Mouse (Mus musculus): Measurements from ENCODE around the gene St6galnac5. TPM values are rescaled to one million over a fixed set of nuclear protein-coding genes. Genes with fewer than 3 reads are reported as not detected.

St6galnac5 gene
- polyA plus RNA-seq, 1 experiment from 2014 or later: 1.5 TPM

DNA sequence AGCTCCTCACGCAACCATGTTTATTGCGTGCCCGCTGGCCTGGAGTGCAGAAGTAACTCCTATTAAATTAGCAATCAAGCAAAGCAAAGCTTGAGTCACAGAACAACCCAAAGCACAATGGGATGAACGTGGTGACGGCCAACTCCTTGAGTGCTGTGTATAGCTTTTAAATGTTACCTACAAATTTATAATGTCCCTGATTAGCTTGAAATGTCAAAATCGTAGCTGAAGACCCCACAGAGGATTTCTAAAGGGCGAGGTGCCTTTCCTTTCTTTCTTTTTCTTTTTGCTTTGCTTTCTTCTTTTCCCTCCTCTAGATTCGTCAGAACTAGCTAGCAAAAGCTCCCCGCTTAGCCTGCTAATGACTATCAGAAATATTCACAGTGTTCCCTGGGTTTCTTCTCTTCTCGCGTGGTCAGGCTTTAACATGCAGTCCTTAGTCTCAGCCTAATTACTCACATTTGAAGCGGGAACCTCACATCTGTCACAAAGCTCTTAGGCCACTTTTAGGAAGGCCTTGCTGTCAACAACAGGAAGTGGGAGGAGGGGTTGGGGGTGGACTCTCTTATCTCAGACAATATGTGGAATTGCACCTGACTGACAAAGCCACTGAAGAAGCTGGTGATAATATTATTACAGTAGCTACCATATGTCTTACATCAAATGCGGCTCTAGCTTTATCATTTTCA is 53.6 kb downstream of the St6galnac5 start:
- H3K9ac ChIP-seq (ENCODE audit: low read length): no peak overlapping the region
- no peak overlapping the region for H3K27ac ChIP-seq (ENCODE audit: low read length)
- ATAC-seq (ENCODE audit: insufficient read depth, low FRiP score): no peak
- H3K4me1 ChIP-seq (ENCODE audit: control insufficient read depth, insufficient read depth, low read length): no peaks in the 10 kb centered on the region
- H3K4me3 ChIP-seq (replicated peaks; ENCODE audit: low read length): no peak overlapping the region
- 56% methylated on average over 13 of the region's 13 CpGs for WGBS
- no peaks in the 10 kb centered on the region for H3K36me3 ChIP-seq (ENCODE audit: control insufficient read depth, insufficient read depth, low read length)
- H3K4me2 ChIP-seq (ENCODE audit: low read depth, low read length): no peak overlapping the region
- no peaks in the 10 kb centered on the region for H3K9me3 ChIP-seq (replicated peaks; ENCODE audit: control insufficient read depth, low read length)
- no peaks in the 10 kb centered on the region for H3K27me3 ChIP-seq (ENCODE audit: control insufficient read depth, insufficient read depth, low read length)

DNA sequence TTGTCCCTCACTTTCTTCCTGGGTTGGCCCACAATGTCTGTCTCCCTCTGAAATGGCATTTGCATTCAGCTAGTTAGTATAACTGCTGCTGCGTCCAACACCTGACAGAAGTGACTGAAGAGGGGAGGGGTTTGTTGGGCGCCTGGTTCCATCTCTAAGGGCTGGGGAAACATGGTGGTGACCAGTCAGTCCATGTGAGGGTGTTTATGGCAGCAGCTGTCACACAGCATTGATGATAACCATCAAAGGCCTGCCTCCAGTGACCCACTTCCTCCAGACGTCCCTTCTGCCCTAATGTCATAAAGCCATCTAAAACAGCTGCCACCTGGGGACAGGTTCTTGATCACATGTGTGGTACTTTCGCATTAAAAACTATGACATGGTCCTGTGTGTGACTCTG is 55.9 kb downstream of the St6galnac5 start:
- no peaks in the 10 kb centered on the region for H3K27me3 ChIP-seq (ENCODE audit: control insufficient read depth, insufficient read depth, low read length)
- no peaks in the 10 kb centered on the region for H3K9me3 ChIP-seq (replicated peaks; ENCODE audit: control insufficient read depth, low read length)
- H3K4me2 ChIP-seq (ENCODE audit: low read depth, low read length): no peak overlapping the region
- H3K4me3 ChIP-seq (replicated peaks; ENCODE audit: low read length): no peak overlapping the region
- ATAC-seq (ENCODE audit: insufficient read depth, low FRiP score): no peak
- H3K36me3 ChIP-seq (ENCODE audit: control insufficient read depth, insufficient read depth, low read length): no peaks in the 10 kb centered on the region
- WGBS: 67% methylated on average over 4 of the region's 4 CpGs
- H3K9ac ChIP-seq (ENCODE audit: low read length): no peak overlapping the region
- H3K27ac ChIP-seq (ENCODE audit: low read length): no peak overlapping the region
- no peaks in the 10 kb centered on the region; the same call in 1 of the 2 replicates for H3K4me1 ChIP-seq (ENCODE audit: control insufficient read depth, insufficient read depth, low read length)

DNA sequence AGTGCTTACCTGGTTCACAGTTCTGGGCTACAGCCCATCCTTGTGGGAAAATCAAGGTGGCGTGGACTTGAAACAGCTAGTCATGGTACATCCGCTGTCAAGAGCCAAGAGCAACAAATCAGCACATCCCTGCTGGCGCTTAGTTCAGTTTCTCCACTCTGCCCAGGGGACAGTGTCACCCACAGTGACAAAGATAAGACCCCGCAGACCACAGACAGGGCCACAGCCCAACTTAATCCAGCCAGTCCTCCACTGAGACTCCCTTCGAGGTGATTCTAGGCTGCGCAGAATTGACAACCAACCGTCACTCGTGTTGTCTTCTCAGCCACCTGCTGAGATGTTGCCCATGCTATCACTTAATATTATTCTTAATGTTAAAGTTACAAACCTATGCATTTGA is 56.7 kb downstream of the St6galnac5 start:
- no peaks in the 10 kb centered on the region for H3K36me3 ChIP-seq (ENCODE audit: control insufficient read depth, insufficient read depth, low read length)
- no peak overlapping the region for H3K27ac ChIP-seq (ENCODE audit: low read length)
- H3K9ac ChIP-seq (ENCODE audit: low read length): no peak overlapping the region
- no peaks in the 10 kb centered on the region; the same call in 1 of the 2 replicates for H3K4me1 ChIP-seq (ENCODE audit: control insufficient read depth, insufficient read depth, low read length)
- no peaks in the 10 kb centered on the region for H3K9me3 ChIP-seq (replicated peaks; ENCODE audit: control insufficient read depth, low read length)
- no peak overlapping the region for H3K4me3 ChIP-seq (replicated peaks; ENCODE audit: low read length)
- no peak overlapping the region for H3K4me2 ChIP-seq (ENCODE audit: low read depth, low read length)
- WGBS: 91% methylated on average over 8 of the region's 8 CpGs
- no peak for ATAC-seq (ENCODE audit: insufficient read depth, low FRiP score)
- H3K27me3 ChIP-seq (ENCODE audit: control insufficient read depth, insufficient read depth, low read length): no peaks in the 10 kb centered on the region

DNA sequence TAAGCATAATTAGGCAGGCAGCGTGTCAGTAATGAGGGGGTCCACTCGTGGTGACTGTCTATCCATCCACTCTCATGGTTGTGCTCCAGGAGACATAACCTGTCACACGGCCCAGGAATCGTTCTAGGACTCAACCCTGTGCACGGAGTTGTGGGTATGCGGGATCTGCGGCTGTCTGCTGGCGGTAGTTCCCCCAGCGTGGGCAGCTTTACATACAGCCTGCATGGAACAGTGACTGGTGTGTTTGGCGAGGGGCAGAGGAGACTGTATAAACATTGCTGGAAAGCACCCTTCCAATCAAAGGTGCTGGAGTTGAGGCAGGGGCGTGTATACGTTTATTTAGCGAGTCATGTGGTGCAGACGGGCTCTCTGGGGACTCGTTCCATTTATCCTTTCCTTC is 58.5 kb downstream of the St6galnac5 start:
- WGBS: 31% methylated on average over 15 of the region's 15 CpGs
- Histone ChIP-seq H3K36me3 (ENCODE audit: control insufficient read depth, insufficient read depth, low read length) (no peaks in the 10 kb centered on the region), H3K27me3 (ENCODE audit: control insufficient read depth, insufficient read depth, low read length) (no peaks in the 10 kb centered on the region), H3K27ac (ENCODE audit: low read length) (no peak overlapping the region), H3K9me3 (replicated peaks; ENCODE audit: control insufficient read depth, low read length) (no peaks in the 10 kb centered on the region), H3K9ac (ENCODE audit: low read length) (no peak overlapping the region), H3K4me2 (ENCODE audit: low read depth, low read length) (peak overlapping the region; percentile 32), H3K4me1 (ENCODE audit: control insufficient read depth, insufficient read depth, low read length) (no peaks in the 10 kb centered on the region; the same call in 1 of the 2 replicates), H3K4me3 (replicated peaks; ENCODE audit: low read length) (no peak overlapping the region)
- no peak for ATAC-seq (ENCODE audit: insufficient read depth, low FRiP score)

DNA sequence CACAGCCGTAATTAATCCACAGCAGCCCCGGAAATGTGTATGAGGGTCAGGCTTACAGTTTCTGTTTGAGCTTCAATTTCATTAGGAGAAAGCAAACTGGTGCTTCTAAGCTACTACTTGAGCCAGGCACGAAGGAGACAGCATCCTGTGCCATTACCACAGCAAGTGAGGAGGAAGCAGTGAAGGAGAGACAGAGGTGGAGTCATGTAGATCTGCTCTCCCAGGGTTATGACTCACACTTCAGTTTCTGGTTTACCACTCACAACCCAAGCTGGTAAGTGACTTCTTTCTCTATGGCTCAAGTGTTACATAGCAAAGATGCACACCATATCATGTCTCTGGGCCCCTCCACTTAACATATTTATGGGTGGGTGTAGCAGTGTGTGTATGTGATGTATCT is 61.7 kb downstream of the St6galnac5 start:
- 69% methylated on average over 3 of the region's 3 CpGs for WGBS
- H3K4me3 ChIP-seq (replicated peaks; ENCODE audit: low read length): no peak overlapping the region
- no peaks in the 10 kb centered on the region; the same call in 1 of the 2 replicates for H3K4me1 ChIP-seq (ENCODE audit: control insufficient read depth, insufficient read depth, low read length)
- H3K4me2 ChIP-seq (ENCODE audit: low read depth, low read length): no peak overlapping the region
- no peak overlapping the region for H3K9ac ChIP-seq (ENCODE audit: low read length)
- H3K9me3 ChIP-seq (replicated peaks; ENCODE audit: control insufficient read depth, low read length): no peaks in the 10 kb centered on the region
- no peak for ATAC-seq (ENCODE audit: insufficient read depth, low FRiP score)
- no peak overlapping the region for H3K27ac ChIP-seq (ENCODE audit: low read length)
- no peaks in the 10 kb centered on the region for H3K27me3 ChIP-seq (ENCODE audit: control insufficient read depth, insufficient read depth, low read length)
- no peaks in the 10 kb centered on the region for H3K36me3 ChIP-seq (ENCODE audit: control insufficient read depth, insufficient read depth, low read length)

DNA sequence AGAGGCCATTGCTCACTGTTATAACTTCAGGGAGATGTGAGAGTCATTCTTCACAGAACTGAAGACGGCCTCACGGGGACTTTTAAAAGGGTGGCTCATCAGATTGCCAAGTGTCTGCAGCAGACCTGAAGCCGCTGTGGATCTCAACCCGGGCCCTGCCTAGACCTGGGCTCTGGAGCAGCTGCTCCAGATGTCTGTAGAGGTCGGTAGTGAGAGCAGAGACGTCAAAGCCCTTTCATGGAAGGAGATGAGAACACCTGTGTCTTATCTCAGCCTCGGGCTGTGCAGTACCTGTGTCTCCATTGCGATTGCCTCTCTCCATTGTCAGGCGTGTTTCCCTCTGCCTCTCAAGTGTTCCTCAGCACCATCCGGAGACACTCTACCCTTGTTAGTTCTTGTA is 62.9 kb downstream of the St6galnac5 start:
- H3K27ac ChIP-seq (ENCODE audit: low read length): no peak overlapping the region
- 58% methylated on average over 10 of the region's 10 CpGs for WGBS
- H3K9ac ChIP-seq (ENCODE audit: low read length): no peak overlapping the region
- no peak for ATAC-seq (ENCODE audit: insufficient read depth, low FRiP score)
- no peaks in the 10 kb centered on the region for H3K9me3 ChIP-seq (replicated peaks; ENCODE audit: control insufficient read depth, low read length)
- no peaks in the 10 kb centered on the region for H3K27me3 ChIP-seq (ENCODE audit: control insufficient read depth, insufficient read depth, low read length)
- H3K4me2 ChIP-seq (ENCODE audit: low read depth, low read length): no peak overlapping the region
- H3K4me1 ChIP-seq (ENCODE audit: control insufficient read depth, insufficient read depth, low read length): no peaks in the 10 kb centered on the region; the same call in 1 of the 2 replicates
- no peaks in the 10 kb centered on the region for H3K36me3 ChIP-seq (ENCODE audit: control insufficient read depth, insufficient read depth, low read length)
- no peak overlapping the region for H3K4me3 ChIP-seq (replicated peaks; ENCODE audit: low read length)

DNA sequence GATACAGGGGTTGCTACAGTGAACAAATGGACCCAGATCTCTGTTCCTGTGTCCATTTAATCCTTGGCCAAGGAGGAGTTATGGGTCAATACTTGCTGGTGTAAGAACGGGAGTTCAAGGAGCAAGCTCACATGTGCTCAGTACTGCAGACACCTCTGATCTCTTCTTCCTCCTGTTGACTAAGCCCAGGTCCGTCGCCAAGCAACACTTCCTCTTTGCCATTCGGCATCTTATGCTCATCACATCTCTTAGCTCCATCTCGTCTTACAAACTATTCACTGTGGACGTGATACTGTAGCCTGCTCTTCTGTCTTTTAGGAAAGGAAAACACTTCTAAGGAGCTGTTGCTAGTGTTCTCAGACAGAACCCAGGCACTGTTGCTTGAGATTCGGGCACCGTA is 64.5 kb downstream of the St6galnac5 start:
- no peaks in the 10 kb centered on the region for H3K36me3 ChIP-seq (ENCODE audit: control insufficient read depth, insufficient read depth, low read length)
- no peak overlapping the region for H3K4me2 ChIP-seq (ENCODE audit: low read depth, low read length)
- no peak overlapping the region for H3K4me3 ChIP-seq (replicated peaks; ENCODE audit: low read length)
- H3K27ac ChIP-seq (ENCODE audit: low read length): no peak overlapping the region
- no peaks in the 10 kb centered on the region for H3K27me3 ChIP-seq (ENCODE audit: control insufficient read depth, insufficient read depth, low read length)
- no peaks in the 10 kb centered on the region for H3K9me3 ChIP-seq (replicated peaks; ENCODE audit: control insufficient read depth, low read length)
- H3K9ac ChIP-seq (ENCODE audit: low read length): no peak overlapping the region
- 78% methylated on average over 8 of the region's 8 CpGs for WGBS
- no peaks in the 10 kb centered on the region for H3K4me1 ChIP-seq (ENCODE audit: control insufficient read depth, insufficient read depth, low read length)
- no peak for ATAC-seq (ENCODE audit: insufficient read depth, low FRiP score)

DNA sequence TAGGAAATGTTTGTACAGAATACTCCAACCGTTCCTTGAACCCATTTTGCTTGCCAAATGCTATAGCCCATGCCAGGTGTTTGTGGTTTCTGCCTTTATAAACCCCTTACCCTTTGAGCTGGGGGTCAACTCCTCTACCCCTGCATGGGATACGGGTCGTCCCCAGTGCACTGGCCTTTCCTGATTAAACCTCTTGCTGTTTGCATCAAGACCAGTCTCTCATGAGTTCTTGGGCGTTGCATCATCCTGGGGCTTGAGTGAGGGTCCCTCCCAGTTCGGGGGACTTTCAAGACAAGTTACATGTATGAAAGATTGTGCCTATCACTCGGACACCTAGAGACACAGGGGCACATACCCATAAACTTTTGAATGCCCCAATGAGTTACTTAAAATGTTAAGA is 67.7 kb downstream of the St6galnac5 start:
- ATAC-seq (ENCODE audit: insufficient read depth, low FRiP score): no peak
- H3K9me3 ChIP-seq (replicated peaks; ENCODE audit: control insufficient read depth, low read length): no peaks in the 10 kb centered on the region
- no peaks in the 10 kb centered on the region for H3K4me1 ChIP-seq (ENCODE audit: control insufficient read depth, insufficient read depth, low read length)
- WGBS: 71% methylated on average over 6 of the region's 6 CpGs
- H3K4me3 ChIP-seq (replicated peaks; ENCODE audit: low read length): no peak overlapping the region
- H3K4me2 ChIP-seq (ENCODE audit: low read depth, low read length): no peak overlapping the region
- no peaks in the 10 kb centered on the region for H3K36me3 ChIP-seq (ENCODE audit: control insufficient read depth, insufficient read depth, low read length)
- H3K27ac ChIP-seq (ENCODE audit: low read length): no peak overlapping the region
- no peak overlapping the region for H3K9ac ChIP-seq (ENCODE audit: low read length)
- H3K27me3 ChIP-seq (ENCODE audit: control insufficient read depth, insufficient read depth, low read length): no peaks in the 10 kb centered on the region

DNA sequence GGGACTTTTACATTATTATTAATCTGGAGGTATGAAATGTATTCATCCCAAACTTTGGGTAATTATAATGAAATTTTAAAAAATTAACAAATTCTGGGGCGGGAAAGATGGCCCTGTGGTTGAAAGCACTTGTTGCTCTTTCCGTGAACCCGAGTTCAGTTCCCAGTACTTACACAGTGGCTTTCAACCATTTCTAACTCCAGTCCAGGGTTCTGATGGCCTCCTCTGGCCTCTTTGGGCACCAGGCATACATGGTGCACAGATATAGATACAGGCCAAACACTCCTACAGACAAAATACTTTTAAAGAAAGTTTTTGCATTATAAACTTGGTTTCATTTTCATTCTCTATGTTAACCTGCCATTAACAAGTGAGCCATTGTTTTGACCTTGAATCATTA is 68.4 kb downstream of the St6galnac5 start:
- no peak overlapping the region for H3K4me2 ChIP-seq (ENCODE audit: low read depth, low read length)
- no peaks in the 10 kb centered on the region for H3K36me3 ChIP-seq (ENCODE audit: control insufficient read depth, insufficient read depth, low read length)
- no peaks in the 10 kb centered on the region for H3K4me1 ChIP-seq (ENCODE audit: control insufficient read depth, insufficient read depth, low read length)
- no peaks in the 10 kb centered on the region for H3K9me3 ChIP-seq (replicated peaks; ENCODE audit: control insufficient read depth, low read length)
- 89% methylated on average over 3 of the region's 3 CpGs for WGBS
- no peak overlapping the region for H3K9ac ChIP-seq (ENCODE audit: low read length)
- H3K4me3 ChIP-seq (replicated peaks; ENCODE audit: low read length): no peak overlapping the region
- no peak for ATAC-seq (ENCODE audit: insufficient read depth, low FRiP score)
- H3K27me3 ChIP-seq (ENCODE audit: control insufficient read depth, insufficient read depth, low read length): no peaks in the 10 kb centered on the region
- no peak overlapping the region for H3K27ac ChIP-seq (ENCODE audit: low read length)
